Mouse (Mus musculus) pancreas, adult 10 weeks (tissue): ENCODE measurements around the gene Gm14459. TPM values are rescaled to one million over a fixed set of nuclear protein-coding genes. Genes with fewer than 3 reads are reported as not detected.

ENCODE experiments used
- polyA plus RNA-seq: library from polyadenylated mRNA; stranded (reverse); fragments of 350-450 nt; fragmentation: Illumina TruSeq; extraction: RNeasy Lipid Tissue Mini Kit (QIAGEN cat#74804); gene quantifications from one replicate; pipeline ENCODE4 v1.2.3, GENCODE M21; 2015; ENCODE audit warnings: low read depth, low replicate concordance; ENCODE audit not compliant: insufficient read depth

Gm14459 gene
- not detected for polyA plus RNA-seq

DNA sequence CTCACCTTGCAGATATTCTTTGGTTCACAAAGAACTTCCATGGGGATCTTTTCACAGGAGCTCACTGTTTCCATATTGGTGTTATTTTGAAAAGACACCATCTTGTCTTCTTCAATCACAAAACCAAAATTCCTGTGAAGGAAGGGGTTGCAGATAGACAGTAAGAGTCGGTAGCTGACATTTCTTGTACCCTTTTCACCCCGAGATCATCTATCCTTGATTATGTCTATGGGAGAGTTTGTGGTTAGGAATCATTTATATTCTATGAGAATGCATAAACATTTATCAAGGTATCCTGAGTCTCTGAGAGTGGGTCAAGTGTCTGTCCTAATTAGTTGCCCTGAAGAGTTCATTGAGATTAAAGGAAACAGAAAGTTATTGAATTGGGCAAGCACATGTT is at the start of gene Gm14459:
Gene Gm14459 (minus strand): TSS at position 101 of the 400 bp plus-strand sequence.

DNA sequence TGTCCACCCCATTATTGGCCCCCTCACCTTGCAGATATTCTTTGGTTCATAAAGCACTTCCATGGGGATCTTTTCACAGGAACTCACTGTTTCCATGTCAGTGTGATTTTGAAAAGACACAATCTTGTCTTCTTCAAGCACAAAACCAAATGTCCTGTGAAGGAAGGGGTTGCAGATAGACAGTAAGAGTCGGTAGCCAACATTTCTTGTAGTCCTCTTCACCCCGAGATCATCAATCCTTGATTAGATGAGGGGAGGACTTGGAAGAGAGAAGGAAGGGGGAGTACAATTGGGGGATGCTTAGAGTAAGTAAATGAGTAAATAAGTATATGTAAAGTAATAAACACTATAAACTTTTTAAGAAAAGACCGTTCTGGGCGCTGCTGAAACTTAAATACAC is 23.4 kb upstream of the Gm14459 start, which contains the start of gene Ssxb6:
Gene Ssxb6 (minus strand): TSS at position 101 of the 400 bp plus-strand sequence.

Other genes with a start within 250 kb of the Gm14459 start
- gene Ssxb10, start 197.5 kb downstream of the Gm14459 start, polyA plus RNA-seq: not detected
- gene Ssxb9, start 158.0 kb downstream of the Gm14459 start, polyA plus RNA-seq: not detected
- not detected for gene Ssxb1, start 111.6 kb downstream of the Gm14459 start, polyA plus RNA-seq
- not detected for gene Ssxb2, start 63.2 kb downstream of the Gm14459 start, polyA plus RNA-seq
- not detected for gene Ssxb6, start 23.3 kb upstream of the Gm14459 start, polyA plus RNA-seq
- gene Ssxb3, start 66.9 kb upstream of the Gm14459 start, polyA plus RNA-seq: not detected
- not detected for gene Ssxb8, start 165.9 kb upstream of the Gm14459 start, polyA plus RNA-seq
- gene Ssx9, start 223.5 kb upstream of the Gm14459 start, polyA plus RNA-seq: not detected